Mouse (Mus musculus) hindbrain, postnatal 0 days (tissue): ENCODE results near the gene Cyp2d40. TPM values are rescaled to one million over a fixed set of nuclear protein-coding genes. Genes with fewer than 3 reads are reported as not detected.

Experiments used
- ATAC-seq: fragments of 200-750 bp; cut with Nextera tagmentation; 2 replicates; pipeline ENCODE4 v1.8.0; 2017; ENCODE audit warnings: mild to moderate bottlenecking, moderate TSS enrichment, moderate library complexity
- DNase-seq: peaks from one replicate; pipeline ENCODE4 v3.0.0-alpha.2; 2015; ENCODE audit warnings: low spot score
- H3K27ac ChIP-seq: fragments of 300-500 bp; sonication (generic); 2 replicates; pipeline ENCODE4 v1.5.1; 2014; ENCODE audit warnings: mild to moderate bottlenecking
- H3K27me3 ChIP-seq: fragments of 300-500 bp; sonication (generic); 2 replicates; pipeline ENCODE4 v1.6.1; 2014; ENCODE audit warnings: low read length, mixed read lengths; ENCODE audit not compliant: insufficient read depth
- H3K36me3 ChIP-seq: fragments of 300-500 bp; sonication (generic); 2 replicates; pipeline ENCODE4 v1.6.1; 2014; ENCODE audit warnings: low read length, mixed read lengths; ENCODE audit not compliant: insufficient read depth
- H3K4me1 ChIP-seq: fragments of 300-500 bp; sonication (generic); 2 replicates; pipeline ENCODE4 v1.6.1; 2014; ENCODE audit warnings: antibody characterized with exemption, low read length, mixed read lengths; ENCODE audit not compliant: insufficient read depth
- H3K4me2 ChIP-seq: fragments of 300-500 bp; sonication (generic); 2 replicates; pipeline ENCODE4 v1.6.1; 2014; ENCODE audit warnings: low read depth, mild to moderate bottlenecking, low read length, moderate library complexity, mixed read lengths
- H3K4me3 ChIP-seq: fragments of 300-500 bp; sonication (generic); 2 replicates; pipeline ENCODE4 v1.5.1; 2014; ENCODE audit warnings: low read length
- H3K9ac ChIP-seq: fragments of 300-500 bp; sonication (generic); replicated peaks from 2 replicates; pipeline ENCODE4 v1.6.1; 2014; ENCODE audit warnings: mild to moderate bottlenecking, low read length, moderate library complexity, mixed read lengths
- H3K9me3 ChIP-seq: fragments of 300-500 bp; sonication (generic); 2 replicates; pipeline ENCODE4 v1.6.1; 2016; ENCODE audit warnings: low read length, mixed read lengths
- CTCF ChIP-seq: IDR thresholded peaks from 2 replicates; pipeline ENCODE4 v1.5.1; 2016; ENCODE audit warnings: antibody characterized with exemption, control low read depth, low read depth
- WGBS: fragments of 180-500 bp; shearing (Covaris S2); extraction: QIAGEN DNeasy Blood & Tissue Kit; methylation state at CpG from one replicate; pipeline ENCODE4 v1.1.7; 2014; 5-methylcytosine and 5-hydroxymethylcytosine counted together
- polyA plus RNA-seq: library from polyadenylated mRNA; unstranded; fragments of >200 nt; fragmentation: Nextera tagmentation; extraction: Ambion mirVana; gene quantifications from 2 replicates; pipeline ENCODE4 v1.2.1, GENCODE M21; 2015
- total RNA-seq: library from RNA; depleted of rRNA; stranded (reverse); fragments of >200 nt; gene quantifications from 2 replicates; pipeline ENCODE4 v1.2.3, GENCODE M21; 2014; rRNA removed

Gene Cyp2d40
- not detected in 2 replicates for total RNA-seq
- not detected in 2 replicates for polyA plus RNA-seq

DNA sequence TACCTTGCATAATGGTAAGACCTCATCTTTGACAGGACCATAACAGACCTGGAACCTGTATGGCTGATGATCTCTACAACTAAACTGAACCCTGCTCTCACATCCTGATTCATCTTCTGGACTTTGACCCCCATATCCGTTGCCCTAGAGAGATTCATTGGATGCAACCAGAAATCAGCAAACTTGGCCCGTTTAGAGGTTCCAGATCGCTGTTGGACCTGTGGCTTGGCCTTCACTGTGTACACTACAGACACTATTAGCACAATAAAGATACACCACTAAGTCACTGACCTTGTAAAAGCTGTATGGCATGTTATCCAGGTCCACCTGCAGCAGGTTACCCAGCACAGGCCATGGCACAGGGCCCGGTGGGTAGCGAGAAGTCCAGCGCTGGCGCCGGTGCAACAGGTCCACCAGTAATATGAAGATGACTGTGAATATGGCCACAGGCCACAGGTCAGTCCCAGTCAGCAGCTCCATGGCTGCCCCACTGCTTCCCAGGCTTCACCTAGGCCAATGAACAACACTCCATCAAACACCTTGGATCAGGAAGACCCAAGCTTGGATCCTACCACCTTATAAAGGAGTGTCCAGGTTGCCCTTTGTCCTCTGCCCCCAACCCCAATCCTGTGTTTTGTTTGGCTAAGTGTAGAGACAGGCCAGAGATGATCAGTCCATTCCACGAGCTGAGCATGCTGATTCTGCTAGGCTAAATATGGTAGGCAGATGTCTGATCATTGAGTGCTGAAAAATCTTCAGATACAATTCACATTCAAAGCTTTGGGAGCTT lies at the start of gene Cyp2d40:
Gene Cyp2d40, minus strand, starts transcription at position 553 of the 790 bp plus-strand sequence.
- no peak within 1 kb of the TSS for H3K27ac ChIP-seq
- H3K9me3 ChIP-seq, result no peaks in the 10 kb centered on the region
- DNase-seq (no peak), ATAC-seq (no peak)
- H3K27me3 ChIP-seq, result no peaks in the 10 kb centered on the region
- H3K4me1 ChIP-seq, result no peaks in the 10 kb centered on the region
- H3K4me3 ChIP-seq, result no peak within 1 kb of the TSS
- no peak within 1 kb of the TSS for H3K4me2 ChIP-seq
- 93% methylated on average over 9 of the region's 9 CpGs for WGBS
- no peak for TF ChIP-seq CTCF
- H3K36me3 ChIP-seq, result no peaks in the 10 kb centered on the region
- no peak within 1 kb of the TSS for H3K9ac ChIP-seq

DNA sequence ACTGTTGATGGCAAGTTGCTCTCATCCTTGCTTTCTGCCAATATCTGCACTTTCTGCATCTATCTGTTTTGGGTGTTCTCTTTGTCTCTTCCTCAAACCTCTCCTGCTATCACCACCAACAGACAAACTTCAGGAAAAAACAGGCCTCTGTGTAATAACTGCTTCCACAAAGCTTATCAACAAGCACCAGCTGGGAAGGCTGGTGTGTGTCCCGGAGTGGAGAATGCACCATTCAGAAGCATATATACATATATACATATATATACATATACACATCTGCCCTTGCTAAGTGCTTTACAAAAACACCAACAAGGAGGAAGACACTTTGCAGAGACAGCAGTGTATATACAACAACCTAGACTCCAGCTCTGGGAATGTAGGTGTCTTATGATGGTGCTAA lies 46.6 kb upstream of the Cyp2d40 start:
- Histone ChIP-seq H3K27ac (no peak overlapping the region), H3K9me3 (no peaks in the 10 kb centered on the region), H3K36me3 (no peaks in the 10 kb centered on the region), H3K27me3 (no peaks in the 10 kb centered on the region), H3K9ac (no peak overlapping the region), H3K4me3 (no peak overlapping the region), H3K4me1 (no peaks in the 10 kb centered on the region), H3K4me2 (no peak overlapping the region)
- ATAC-seq (no peak), DNase-seq (no peak)
- WGBS, result 91% methylated on average over 1 of the region's 1 CpGs
- no peak for TF ChIP-seq CTCF

- H3K4me1 ChIP-seq, result no peaks in the 10 kb centered on the region
- H3K9ac ChIP-seq, result no peak overlapping the region
- no peaks in the 10 kb centered on the region for H3K36me3 ChIP-seq
- TF ChIP-seq CTCF, result no peak
- no peak for DNase-seq
- H3K27ac ChIP-seq, result no peak overlapping the region
- ATAC-seq, result no peak
- H3K4me3 ChIP-seq, result no peak overlapping the region
- no peaks in the 10 kb centered on the region for H3K27me3 ChIP-seq
- no peak overlapping the region for H3K4me2 ChIP-seq
- WGBS, result 48% methylated on average over 6 of the region's 6 CpGs
- no peaks in the 10 kb centered on the region for H3K9me3 ChIP-seq
Measured at GRCm38 (mm10) chr15:82809511-82809910, 45.5 kb upstream of the Cyp2d40 start.

GRCm38 (mm10) chr15:82806969-82807763 lies 43.2 kb upstream of the Cyp2d40 start:
- WGBS, result 71% methylated on average over 5 of the region's 5 CpGs
- TF ChIP-seq CTCF, result no peak
- no peaks in the 10 kb centered on the region for H3K4me1 ChIP-seq
- no peak overlapping the region for H3K27ac ChIP-seq
- no peak overlapping the region for H3K9ac ChIP-seq
- H3K4me3 ChIP-seq, result no peak overlapping the region
- H3K4me2 ChIP-seq, result no peak overlapping the region
- no peaks in the 10 kb centered on the region for H3K36me3 ChIP-seq
- ATAC-seq, result no peak
- no peaks in the 10 kb centered on the region for H3K9me3 ChIP-seq
- no peaks in the 10 kb centered on the region for H3K27me3 ChIP-seq
- no peak for DNase-seq

GRCm38 (mm10) chr15:82804708-82805639 lies 41.0 kb upstream of the Cyp2d40 start:
- H3K36me3 ChIP-seq, result no peaks in the 10 kb centered on the region
- 58% methylated on average over 5 of the region's 5 CpGs for WGBS
- peak; percentile 63 for ATAC-seq

DNA sequence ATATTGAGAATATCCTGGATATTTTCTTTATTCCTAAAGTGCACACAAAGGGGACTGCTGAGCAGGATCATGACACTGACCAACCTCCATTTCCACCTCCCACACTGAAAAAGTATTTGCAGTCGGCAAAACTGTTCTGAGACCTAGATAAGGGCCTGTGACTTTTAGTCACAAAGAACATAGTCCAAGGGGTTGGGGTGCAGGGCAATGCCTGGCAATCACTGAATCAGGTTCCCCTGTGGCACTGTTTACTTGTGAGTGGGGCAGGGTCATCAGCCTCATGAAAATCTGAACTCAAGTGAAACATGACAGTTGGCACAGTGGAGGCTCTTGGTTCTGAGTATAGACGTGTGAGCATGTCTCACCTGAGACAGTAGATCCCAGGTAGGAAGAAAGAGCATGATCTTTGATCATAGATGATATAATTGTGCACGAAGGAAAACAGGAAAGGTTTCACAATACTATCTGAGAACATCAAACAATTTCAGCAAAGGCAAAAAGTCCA lies 32.0 kb upstream of the Cyp2d40 start:
- Histone ChIP-seq H3K4me1 (no peaks in the 10 kb centered on the region), H3K9me3 (no peaks in the 10 kb centered on the region), H3K27me3 (no peaks in the 10 kb centered on the region), H3K9ac (no peak overlapping the region), H3K27ac (no peak overlapping the region), H3K4me3 (no peak overlapping the region), H3K36me3 (no peaks in the 10 kb centered on the region), H3K4me2 (no peak overlapping the region)
- DNase-seq (no peak), ATAC-seq (no peak)
- WGBS, result 75% methylated on average over 3 of the region's 3 CpGs
- TF ChIP-seq CTCF, result no peak

More at GRCm38 (mm10) chr15:82804708-82805639, 41.0 kb upstream of the Cyp2d40 start:
- TF ChIP-seq CTCF, result peak; percentile 90
- H3K9me3 ChIP-seq, result no peaks in the 10 kb centered on the region
- no peak overlapping the region for H3K27ac ChIP-seq
- no peak overlapping the region for H3K4me2 ChIP-seq
- H3K4me3 ChIP-seq, result no peak overlapping the region
- H3K27me3 ChIP-seq, result no peaks in the 10 kb centered on the region
- H3K9ac ChIP-seq, result no peak overlapping the region
- peak; percentile 82 for DNase-seq
- H3K4me1 ChIP-seq, result no peaks in the 10 kb centered on the region
